Mouse (Mus musculus) ovary, adult 2 months (tissue): ENCODE measurements around the gene Hoxa3. TPM values are rescaled to one million over a fixed set of nuclear protein-coding genes. Genes with fewer than 3 reads are reported as not detected.

Experiments
- polyA plus RNA-seq: library from polyadenylated mRNA; depleted of rRNA; stranded (reverse); fragments of >200 nt; gene quantifications from 2 replicates; pipeline ENCODE4 v1.2.3, GENCODE M21; 2012; rRNA removed

Gene Hoxa3
- polyA plus RNA-seq = 9.8 and 12.6 TPM in 2 replicates

DNA sequence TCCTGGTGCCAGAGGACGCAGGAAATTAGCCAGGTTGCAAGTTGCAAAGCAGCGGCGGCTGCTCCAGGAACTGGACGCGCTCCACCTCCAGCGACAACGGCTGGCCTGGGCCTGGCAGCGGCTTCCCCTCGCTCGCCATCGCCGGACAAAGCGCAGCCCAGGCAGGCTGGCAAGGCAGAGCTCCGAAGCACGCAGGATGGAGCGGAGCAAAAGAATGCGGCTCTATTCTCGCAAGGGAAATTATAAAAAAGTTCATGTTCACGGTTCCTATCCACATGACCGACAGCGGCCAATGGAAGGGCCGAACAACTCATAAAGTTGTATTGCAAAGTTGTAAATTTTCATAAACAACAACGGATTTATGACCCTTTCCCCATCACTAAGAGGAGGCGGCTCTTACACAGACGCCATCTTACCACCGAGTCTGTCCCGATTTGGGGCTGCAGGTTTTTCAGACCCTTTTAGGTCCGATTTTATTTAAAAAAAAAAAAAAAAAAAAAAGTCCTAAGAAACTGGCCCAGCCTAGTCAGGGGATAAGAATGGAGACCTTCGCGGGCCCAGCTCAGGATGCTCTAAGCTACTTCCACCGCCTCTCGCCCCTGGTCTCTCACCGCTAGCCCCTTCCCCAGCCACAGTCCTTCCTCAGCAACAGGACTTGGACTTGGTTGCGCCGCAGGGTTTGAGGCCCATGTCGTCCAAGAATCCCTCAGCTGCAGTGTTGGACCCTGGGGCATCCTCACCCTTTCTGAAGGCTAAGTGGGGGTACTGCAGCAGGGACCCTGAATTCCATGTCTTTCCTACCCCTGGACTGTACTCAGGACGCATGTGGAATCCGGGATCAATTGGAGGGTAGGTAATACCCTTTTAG is at the start of gene Hoxa3, which contains the start of gene Gm28308:
Hoxa3 (minus strand) TSS at position 218 of the 868 bp plus-strand sequence.
Gm28308 (minus strand) TSS at position 221 of the 868 bp plus-strand sequence.

GRCm38 (mm10) chr6:52260654-52261575 is 47.8 kb upstream of the Hoxa3 start, which contains the start of gene Hoxa13:
Gene Hoxa13 (minus strand): TSS chr6:52260880.

GRCm38 (mm10) chr6:52245757-52246142 is 32.6 kb upstream of the Hoxa3 start, which contains the start of gene Hoxa11:
Gene Hoxa11 (minus strand): TSS chr6:52245810.

DNA sequence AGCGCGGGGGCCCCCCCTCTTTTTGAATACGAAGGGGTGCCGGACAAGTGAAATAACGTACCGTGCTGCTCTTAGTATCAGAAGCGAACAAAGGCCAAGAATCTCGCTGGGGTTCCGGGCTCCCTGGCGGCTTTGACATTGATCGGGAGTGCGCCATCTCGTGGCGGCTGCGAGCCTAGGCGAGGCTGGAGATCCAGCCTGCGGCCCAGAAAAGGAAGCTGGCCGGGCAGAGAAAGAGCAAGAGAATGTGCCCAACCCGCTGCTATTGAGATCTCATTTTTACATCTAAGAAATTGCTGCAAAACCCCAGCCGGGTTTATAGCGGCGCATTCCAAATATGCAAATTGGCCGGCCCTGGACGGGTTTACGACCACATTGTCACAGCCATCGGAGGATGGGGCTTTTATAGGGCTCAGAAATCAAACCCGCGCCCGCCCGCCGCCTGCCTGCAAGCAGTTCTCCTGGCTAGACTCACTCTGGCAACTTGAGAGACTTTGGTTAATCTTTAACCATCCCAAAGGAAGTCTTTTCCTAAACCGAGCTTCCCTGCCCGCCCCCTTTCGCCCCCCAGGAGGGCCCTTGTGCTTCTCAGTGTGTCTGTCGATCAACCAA is 27.4 kb upstream of the Hoxa3 start, which contains the start of gene Hoxa10:
Hoxa10 (minus strand) TSS at position 466 of the 612 bp plus-strand sequence.

GRCm38 (mm10) chr6:52230516-52231165 is 17.5 kb upstream of the Hoxa3 start, which contains the start of gene Hoxa9:
Gene Hoxa9 (minus strand): TSS chr6:52231089.

GRCm38 (mm10) chr6:52221337-52221992 is 8.3 kb upstream of the Hoxa3 start, which contains the start of gene Hoxa7:
Gene Hoxa7 (minus strand): TSS chr6:52221854.

GRCm38 (mm10) chr6:52208072-52208867 is 4.9 kb downstream of the Hoxa3 start, which contains the start of gene Hoxa6:
Gene Hoxa6 (minus strand): TSS chr6:52208722.

DNA sequence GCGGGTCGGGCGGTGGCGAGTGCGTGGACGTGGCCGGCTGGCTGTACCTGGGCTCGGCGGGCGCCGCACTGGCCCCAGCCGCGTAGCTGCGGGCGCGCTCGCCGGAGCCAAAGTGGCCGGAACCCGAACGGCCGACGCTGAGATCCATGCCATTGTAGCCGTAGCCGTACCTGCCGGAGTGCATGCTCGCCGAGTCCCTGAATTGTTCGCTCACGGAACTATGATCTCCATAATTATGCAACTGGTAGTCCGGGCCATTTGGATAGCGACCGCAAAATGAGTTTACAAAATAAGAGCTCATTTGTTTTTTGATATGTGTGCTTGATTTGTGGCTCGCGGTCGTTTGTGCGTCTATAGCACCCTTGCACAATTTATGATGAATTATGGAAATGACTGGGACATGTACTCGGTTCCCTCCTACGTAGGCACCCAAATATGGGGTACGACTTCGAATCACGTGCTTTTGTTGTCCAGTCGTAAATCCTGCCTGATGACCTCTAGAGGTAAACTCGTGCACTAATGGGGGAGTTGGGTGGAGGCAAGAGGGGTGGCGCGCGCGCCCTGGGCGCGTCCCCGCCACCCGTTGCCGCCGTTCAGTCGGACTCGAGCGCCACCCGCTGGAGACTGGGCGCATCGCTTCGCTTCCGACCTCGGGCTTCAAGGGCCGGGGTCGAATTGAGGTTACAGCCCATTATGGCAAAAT is 8.9 kb downstream of the Hoxa3 start, which contains the start of gene Hoxa5:
Hoxa5 (minus strand) TSS at position 538 of the 703 bp plus-strand sequence.

DNA sequence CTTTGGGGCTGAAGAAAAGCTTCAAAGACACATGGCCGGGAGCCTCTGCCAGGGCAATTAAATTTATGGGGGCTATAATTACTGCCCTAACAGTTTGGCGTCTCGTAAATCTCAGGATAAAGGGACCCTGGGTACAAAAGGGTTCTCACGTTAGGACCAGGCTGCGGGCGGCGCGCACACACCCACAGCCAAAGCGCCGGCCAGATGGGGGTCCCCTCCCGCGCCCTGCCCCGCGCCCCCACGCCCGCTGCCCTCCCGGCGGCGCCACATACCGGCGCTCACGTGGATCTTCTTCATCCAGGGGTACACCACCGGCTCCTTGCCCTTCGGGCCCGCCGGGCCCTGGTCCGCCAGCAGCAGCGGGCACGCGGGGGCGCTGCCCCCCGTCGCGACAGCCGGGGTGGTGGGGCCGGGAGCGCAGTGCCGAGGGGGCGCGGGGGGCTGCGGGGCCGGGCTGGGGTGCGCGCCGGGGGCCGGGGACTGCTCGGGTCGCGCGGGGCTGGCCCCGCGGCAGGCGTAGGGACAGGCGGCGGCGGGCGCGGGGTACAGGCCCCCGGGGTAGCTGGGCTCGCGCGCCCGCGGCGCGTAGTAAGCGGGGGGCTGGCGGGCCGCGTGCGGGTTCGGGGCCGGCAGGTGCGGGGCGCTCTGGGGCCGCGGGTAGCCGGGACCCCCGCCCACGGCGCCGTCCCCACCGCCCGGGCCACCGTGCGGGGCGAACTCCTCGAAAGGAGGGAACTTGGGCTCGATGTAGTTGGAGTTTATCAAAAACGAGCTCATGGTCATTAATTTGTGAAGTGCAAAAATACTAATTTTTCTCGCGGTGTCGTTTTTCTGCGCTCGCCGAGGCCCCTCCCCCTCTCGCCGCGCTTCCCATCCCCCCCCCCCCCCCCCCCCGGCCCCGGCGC is 22.0 kb downstream of the Hoxa3 start, which contains the start of gene Hoxa4:
Hoxa4 (minus strand) TSS at position 848 of the 905 bp plus-strand sequence.

GRCm38 (mm10) chr6:52177061-52177735 is 35.9 kb downstream of the Hoxa3 start, which contains the start of gene 5730596B20Rik:
Gene 5730596B20Rik (plus strand): TSS chr6:52177498.

DNA sequence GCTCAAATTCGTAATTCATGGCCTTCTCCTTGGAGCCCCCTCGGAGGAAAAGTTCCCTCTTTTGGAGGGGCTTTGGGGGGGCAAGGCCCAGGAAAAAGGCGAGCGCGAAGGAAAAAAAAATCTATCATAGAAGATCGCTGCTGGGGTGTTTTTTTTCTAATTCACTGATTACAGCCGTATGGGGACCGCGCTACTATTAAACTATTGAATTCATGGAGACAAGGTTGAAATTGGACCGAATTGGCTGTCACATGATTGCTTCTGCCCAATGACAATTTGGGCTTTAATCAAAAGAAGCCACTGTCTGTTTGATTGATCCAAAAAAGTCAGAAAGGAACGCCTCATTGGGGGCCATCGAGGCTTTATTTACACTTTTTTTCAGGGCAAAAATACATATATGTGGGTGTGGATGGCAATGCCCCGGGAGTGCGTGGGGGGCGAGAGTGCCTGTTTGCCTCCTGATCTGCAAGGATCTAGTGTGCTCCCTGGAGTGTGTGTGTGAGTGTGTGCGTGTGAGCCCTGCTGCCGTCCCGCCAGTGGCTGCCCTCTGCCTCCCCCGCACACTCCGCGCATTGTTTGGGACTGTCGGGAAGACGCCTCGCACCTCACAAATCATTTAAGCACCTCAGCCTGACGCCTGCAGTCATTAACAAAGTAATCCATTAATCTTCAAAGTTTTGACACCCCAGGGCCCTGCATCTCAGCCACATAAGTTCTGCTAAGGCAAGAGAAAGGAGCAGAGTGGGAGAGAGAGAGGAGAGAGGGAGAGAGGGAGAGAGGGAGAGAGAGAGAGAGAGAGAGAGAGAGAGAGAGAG is 48.3 kb downstream of the Hoxa3 start, which contains the start of gene Hoxa2:
Hoxa2 (minus strand) TSS at position 206 of the 815 bp plus-strand sequence.

GRCm38 (mm10) chr6:52158276-52159051 is 54.7 kb downstream of the Hoxa3 start, which contains the start of gene Hoxa1:
Gene Hoxa1 (minus strand): TSS chr6:52158317.

